Mouse (Mus musculus) ES-Bruce4 (cell line): ENCODE measurements at regions not wholly inside any gene's neighbourhood (a gene's known extent, or its start where the extent isn't known, plus 50 kb on each side); places are given as distances from the start of the nearest gene placed in this dataset.

Experiments used
- CTCF ChIP-seq: IDR thresholded peaks from one replicate; pipeline ENCODE4 v1.8.1; 2011; ENCODE audit warnings: low read depth, low read length
- POLR2A ChIP-seq: IDR thresholded peaks from one replicate; pipeline ENCODE4 v1.8.1; 2011; ENCODE audit warnings: low read length; ENCODE audit not compliant: insufficient read depth

DNA sequence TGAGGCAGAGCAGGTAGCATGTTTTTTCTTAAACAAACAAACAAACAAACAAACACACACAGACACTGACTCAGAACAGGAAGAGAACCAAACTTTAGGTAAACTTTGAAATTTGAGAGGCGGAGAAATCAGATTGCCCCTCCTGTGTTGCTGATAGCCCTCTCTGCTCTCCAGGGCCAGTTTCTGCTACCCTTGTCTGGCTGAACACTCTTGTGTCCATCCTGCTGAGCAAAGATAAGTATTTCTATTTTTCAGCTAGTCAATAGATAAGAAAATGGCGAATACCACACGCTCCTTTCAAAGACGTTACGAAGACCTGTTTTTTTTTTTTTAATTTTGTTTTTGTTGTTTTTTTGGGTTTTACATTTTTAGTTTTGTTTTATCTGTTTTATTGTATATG, 103.4 kb upstream of the Tnr start:
- TF ChIP-seq CTCF (no peak), POLR2A (no peak)
